Mouse (Mus musculus): ENCODE measurements around the gene Slc2a3. TPM values are rescaled to one million over a fixed set of nuclear protein-coding genes. Genes with fewer than 3 reads are reported as not detected.
"Not testable (repeated sequence)": the region's sequence is repeated elsewhere in the genome, so short reads cannot be mapped to it uniquely, and the experiment has no call there.

The Slc2a3 gene
- polyA plus RNA-seq, 1 experiment from 2014 or later = 13.0 TPM

- DNase-seq (ENCODE audit: low spot score) = no peak
Observed at GRCm38 (mm10) chr6:122711455-122711854, 90.0 kb downstream of the Slc2a3 start.

- no peak for DNase-seq (ENCODE audit: low spot score)
Observed at GRCm38 (mm10) chr6:122708826-122709225, 92.6 kb downstream of the Slc2a3 start.

GRCm38 (mm10) chr6:122707036-122707800, 94.2 kb downstream of the Slc2a3 start, which contains the start of gene Nanog:
Gene Nanog (plus strand): TSS chr6:122707489.
- no peak for DNase-seq (ENCODE audit: low spot score)

- no peak for DNase-seq (ENCODE audit: low spot score)
Observed at GRCm38 (mm10) chr6:122706337-122706840, 95.1 kb downstream of the Slc2a3 start.

GRCm38 (mm10) chr6:122703706-122704105, 97.7 kb downstream of the Slc2a3 start:
- no peak for DNase-seq (ENCODE audit: low spot score)

- no peak for DNase-seq (ENCODE audit: low spot score)
Observed at GRCm38 (mm10) chr6:122703251-122703650, 98.2 kb downstream of the Slc2a3 start.

GRCm38 (mm10) chr6:122702480-122703124, 98.8 kb downstream of the Slc2a3 start:
- DNase-seq (ENCODE audit: low spot score) = no peak

- no peak for DNase-seq (ENCODE audit: low spot score)
Observed at GRCm38 (mm10) chr6:122701816-122702215, 99.6 kb downstream of the Slc2a3 start.

GRCm38 (mm10) chr6:122699628-122700027, 101.8 kb downstream of the Slc2a3 start:
- DNase-seq (ENCODE audit: low spot score) = not testable (repeated sequence)

GRCm38 (mm10) chr6:122695398-122695797, 106.0 kb downstream of the Slc2a3 start:
- no peak for DNase-seq (ENCODE audit: low spot score)

GRCm38 (mm10) chr6:122690082-122690481, 111.4 kb downstream of the Slc2a3 start:
- DNase-seq (ENCODE audit: low spot score) = no peak

- DNase-seq (ENCODE audit: low spot score) = no peak
Observed at GRCm38 (mm10) chr6:122689411-122690055, 111.9 kb downstream of the Slc2a3 start.

- DNase-seq (ENCODE audit: low spot score) = no peak
Observed at GRCm38 (mm10) chr6:122686709-122687108, 114.7 kb downstream of the Slc2a3 start.

- no peak for DNase-seq (ENCODE audit: low spot score)
Observed at GRCm38 (mm10) chr6:122682646-122683045, 118.8 kb downstream of the Slc2a3 start.

Small RNAs within 50 kb of the gene (microRNA-seq; reads per million reads assigned to microRNA genes)
- gene Mir7231 (ENCODE audit: borderline number of aligned reads) = not detected

Other genes with a start within 250 kb of the Slc2a3 start
- gene Aicda, start 247.8 kb downstream of the Slc2a3 start, polyA plus RNA-seq (2015; fragmentation: Nextera tagmentation; extraction: Ambion mirVana) = 0.18 and 0.25 TPM in 2 replicates
- gene Apobec1, start 199.2 kb downstream of the Slc2a3 start, polyA plus RNA-seq (2015; fragmentation: Nextera tagmentation; extraction: Ambion mirVana) = 10.7 and 12.1 TPM in 2 replicates
- gene Gdf3, start 191.6 kb downstream of the Slc2a3 start, polyA plus RNA-seq (2015; fragmentation: Nextera tagmentation; extraction: Ambion mirVana) = 0.83 and 0.90 TPM in 2 replicates
- gene Dppa3, start 175.2 kb downstream of the Slc2a3 start, polyA plus RNA-seq (2015; fragmentation: Nextera tagmentation; extraction: Ambion mirVana) = 3.9 and 4.4 TPM in 2 replicates
- gene Nanog, start 94.2 kb downstream of the Slc2a3 start, polyA plus RNA-seq (2015; fragmentation: Nextera tagmentation; extraction: Ambion mirVana) = 0.07 TPM in 1 of 2 replicates, not detected in the other
- gene Foxj2, start 18.3 kb upstream of the Slc2a3 start, polyA plus RNA-seq (2015; fragmentation: Nextera tagmentation; extraction: Ambion mirVana) = 3.0 and 3.2 TPM in 2 replicates
- gene C3ar1, start 54.5 kb upstream of the Slc2a3 start, polyA plus RNA-seq (2015; fragmentation: Nextera tagmentation; extraction: Ambion mirVana) = 1.9 and 2.2 TPM in 2 replicates
- gene Necap1, start 72.8 kb upstream of the Slc2a3 start, polyA plus RNA-seq (2015; fragmentation: Nextera tagmentation; extraction: Ambion mirVana) = 26.9 and 29.2 TPM in 2 replicates
- gene Clec4a1, start 120.2 kb upstream of the Slc2a3 start, polyA plus RNA-seq (2015; fragmentation: Nextera tagmentation; extraction: Ambion mirVana) = 5.5 and 6.0 TPM in 2 replicates
- 8.6 and 12.6 TPM in 2 replicates for gene Clec4a3, start 150.9 kb upstream of the Slc2a3 start, polyA plus RNA-seq (2015; fragmentation: Nextera tagmentation; extraction: Ambion mirVana)
- 0.18 and 0.35 TPM in 2 replicates for gene Clec4a4, start 188.7 kb upstream of the Slc2a3 start, polyA plus RNA-seq (2015; fragmentation: Nextera tagmentation; extraction: Ambion mirVana)
- 0.38 and 0.72 TPM in 2 replicates for gene Clec4b1, start 248.3 kb upstream of the Slc2a3 start, polyA plus RNA-seq (2015; fragmentation: Nextera tagmentation; extraction: Ambion mirVana)